Mouse (Mus musculus) forebrain, postnatal 0 days (tissue): ENCODE results near the gene Hoxa5. TPM values are rescaled to one million over a fixed set of nuclear protein-coding genes. Genes with fewer than 3 reads are reported as not detected.

Experiments
- ATAC-seq: fragments of 200-750 bp; cut with Nextera tagmentation; 2 replicates; pipeline ENCODE4 v1.8.0; 2017; ENCODE audit warnings: mild to moderate bottlenecking, moderate library complexity
- DNase-seq: peaks from one replicate; pipeline ENCODE4 v3.0.0-alpha.2; 2015
- H3K27ac ChIP-seq: fragments of 300-500 bp; sonication (generic); 2 replicates; pipeline ENCODE4 v1.5.1; 2014; ENCODE audit warnings: low read depth, mild to moderate bottlenecking, antibody characterized with exemption, low read length, moderate library complexity, mixed read lengths
- H3K27me3 ChIP-seq: fragments of 300-500 bp; sonication (generic); 2 replicates; pipeline ENCODE4 v1.6.1; 2014; ENCODE audit warnings: mild to moderate bottlenecking, low read length, mixed read lengths; ENCODE audit not compliant: insufficient read depth
- H3K36me3 ChIP-seq: fragments of 300-500 bp; sonication (generic); 2 replicates; pipeline ENCODE4 v1.6.1; 2014; ENCODE audit warnings: mild to moderate bottlenecking, moderate library complexity; ENCODE audit not compliant: insufficient read depth
- H3K4me1 ChIP-seq: fragments of 300-500 bp; sonication (generic); 2 replicates; pipeline ENCODE4 v1.6.1; 2014; ENCODE audit warnings: antibody characterized with exemption; ENCODE audit not compliant: insufficient read depth
- H3K4me2 ChIP-seq: fragments of 300-500 bp; sonication (generic); 2 replicates; pipeline ENCODE4 v1.6.1; 2014; ENCODE audit warnings: low read depth, mild to moderate bottlenecking, moderate library complexity
- H3K4me3 ChIP-seq: fragments of 300-500 bp; sonication (generic); 2 replicates; pipeline ENCODE4 v1.5.1; 2014; ENCODE audit warnings: low read depth, low read length, mixed read lengths
- H3K9ac ChIP-seq: fragments of 300-500 bp; sonication (generic); 2 replicates; pipeline ENCODE4 v1.6.1; 2014; ENCODE audit warnings: mild to moderate bottlenecking
- H3K9me3 ChIP-seq: fragments of 300-500 bp; sonication (generic); 2 replicates; pipeline ENCODE4 v1.6.1; 2016; ENCODE audit warnings: low read length
- CTCF ChIP-seq: sonication (generic); IDR thresholded peaks from 2 replicates; pipeline ENCODE4 v1.5.1; 2016; ENCODE audit warnings: antibody characterized with exemption, control low read depth, low read depth
- WGBS: fragments of 180-500 bp; shearing (Covaris S2); extraction: QIAGEN DNeasy Blood & Tissue Kit; methylation state at CpG from one replicate; pipeline ENCODE4 v1.1.7; 2014; 5-methylcytosine and 5-hydroxymethylcytosine counted together
- polyA plus RNA-seq: library from polyadenylated mRNA; unstranded; fragments of >200 nt; fragmentation: Nextera tagmentation; extraction: Ambion mirVana; gene quantifications from 2 replicates; pipeline ENCODE4 v1.2.1, GENCODE M21; 2015
- total RNA-seq: library from RNA; depleted of rRNA; stranded (reverse); fragments of >200 nt; gene quantifications from 2 replicates; pipeline ENCODE4 v1.2.3, GENCODE M21; 2014

Gene Hoxa5
- total and polyA plus RNA-seq, 2 experiments from 2014 or later: not detected

DNA sequence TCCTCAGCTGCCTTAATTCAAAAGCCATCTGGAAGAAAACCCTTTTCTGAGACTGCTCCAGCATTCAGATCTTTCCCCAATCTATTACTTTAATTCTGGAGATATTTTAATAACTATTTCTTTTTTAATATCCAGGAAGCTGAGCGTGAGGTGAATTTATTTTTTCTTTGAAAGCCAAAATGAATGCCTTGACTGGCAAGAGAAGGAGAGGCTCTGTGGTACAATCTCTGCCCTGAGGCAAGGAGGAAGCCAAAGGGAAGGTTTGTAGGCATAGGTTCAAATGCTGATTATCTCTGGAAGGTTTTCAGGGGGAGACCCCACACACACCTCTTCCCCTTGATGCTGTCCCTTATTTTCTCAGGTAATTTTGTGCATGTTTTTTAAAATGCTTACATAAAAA lies 37.2 kb downstream of the Hoxa5 start:
- no peak overlapping the region for H3K27ac ChIP-seq

DNA sequence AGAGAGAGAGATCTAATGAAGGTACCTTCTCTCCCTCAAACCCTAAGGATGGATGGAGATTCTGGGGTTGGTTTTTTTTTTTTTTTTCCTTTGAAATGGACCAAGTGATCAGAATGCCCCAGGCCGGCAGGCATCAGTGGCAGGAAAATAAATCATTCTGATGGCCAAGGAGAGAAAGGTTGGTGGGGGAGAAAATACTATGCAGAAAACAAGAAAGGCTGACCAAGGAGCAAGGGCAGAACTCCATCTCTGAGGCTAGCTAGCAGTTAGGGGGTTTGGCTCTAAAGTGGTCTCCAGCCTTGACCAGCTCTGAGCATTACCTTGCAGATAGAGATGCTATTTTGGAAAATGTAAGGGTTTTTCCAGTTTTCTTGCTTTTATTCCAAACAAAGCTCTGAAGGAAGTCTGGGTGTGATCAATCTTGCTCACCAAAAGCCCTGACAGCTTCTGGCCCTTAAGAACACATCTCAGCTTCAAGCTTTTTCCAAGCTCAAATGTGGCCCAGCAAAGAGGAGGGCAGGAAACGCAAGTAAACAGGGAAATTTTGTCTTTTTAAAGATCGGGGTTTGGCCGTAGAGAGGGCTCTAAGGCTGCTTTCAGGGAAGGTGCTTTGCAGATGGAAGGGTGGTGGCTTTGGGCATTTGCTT lies 37.8 kb downstream of the Hoxa5 start:
- Histone ChIP-seq H3K4me1 (no peaks in the 10 kb centered on the region), H3K27me3 (peaks cover 91% of the 10 kb centered on the region), H3K9me3 (no peaks in the 10 kb centered on the region), H3K36me3 (no peaks in the 10 kb centered on the region), H3K27ac (no peak overlapping the region), H3K9ac (no peak overlapping the region), H3K4me3 (no peak overlapping the region), H3K4me2 (no peak overlapping the region)
- WGBS: 2% methylated on average over 4 of the region's 4 CpGs
- ATAC-seq (no peak), DNase-seq (peak; percentile 15)
- TF ChIP-seq CTCF: no peak

More for the DNA sequence above, 37.2 kb downstream of the Hoxa5 start:
- no peak for TF ChIP-seq CTCF
- Histone ChIP-seq H3K9me3 (no peaks in the 10 kb centered on the region), H3K9ac (no peak overlapping the region), H3K4me1 (no peaks in the 10 kb centered on the region), H3K4me2 (no peak overlapping the region), H3K36me3 (no peaks in the 10 kb centered on the region), H3K4me3 (no peak overlapping the region), H3K27me3 (peaks cover 91% of the 10 kb centered on the region)
- DNase-seq: peak; percentile 5
- 12% methylated on average over 1 of the region's 1 CpGs for WGBS
- ATAC-seq: no peak

DNA sequence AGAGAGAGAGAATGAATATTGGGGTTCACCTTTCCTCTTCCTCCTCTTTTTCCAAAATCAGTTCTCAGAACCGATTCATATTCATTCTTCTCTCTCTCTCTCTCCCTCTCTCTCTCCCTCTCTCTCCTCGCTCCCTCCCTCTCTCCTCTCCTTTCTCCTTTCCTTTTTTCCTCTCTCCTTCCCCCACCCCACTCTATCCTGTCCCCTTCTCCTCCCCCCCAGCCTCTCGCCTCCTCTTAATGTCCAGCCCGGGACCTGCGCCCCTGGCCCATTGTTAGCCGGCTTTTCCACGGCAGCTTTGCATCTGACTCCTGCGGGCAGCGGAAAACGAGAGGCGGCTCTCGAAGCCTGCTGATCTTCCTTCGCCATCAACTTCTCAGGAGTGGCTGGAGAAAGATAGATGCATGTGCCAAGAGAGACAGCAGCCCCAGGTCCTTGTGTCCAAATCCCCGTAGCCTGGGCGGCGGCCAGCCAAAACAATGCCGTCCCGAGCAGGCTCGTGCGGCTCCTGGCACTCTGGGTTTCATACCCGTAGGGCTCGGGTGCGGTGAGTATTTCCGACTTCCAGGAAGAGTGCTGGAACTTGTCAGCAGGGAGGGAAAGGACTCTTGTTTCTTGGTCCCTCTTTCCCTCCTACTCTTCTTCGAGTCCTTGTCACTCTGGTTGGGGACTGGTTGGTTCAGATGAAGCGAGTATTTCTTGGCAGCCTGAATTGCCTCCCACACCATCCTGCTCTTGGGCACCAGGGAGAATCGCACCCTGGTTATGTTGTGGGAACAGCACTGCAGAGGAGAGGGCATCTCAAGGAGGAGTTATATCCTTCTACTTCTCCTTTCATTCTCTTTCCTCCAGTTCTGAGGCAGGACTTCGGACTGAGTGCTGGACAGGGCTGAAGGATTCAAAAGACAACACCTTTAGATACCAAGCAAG lies 38.7 kb downstream of the Hoxa5 start:
- peaks cover 89% of the 10 kb centered on the region for H3K27me3 ChIP-seq
- H3K4me1 ChIP-seq: no peaks in the 10 kb centered on the region
- no peaks in the 10 kb centered on the region for H3K9me3 ChIP-seq
- 1% methylated on average over 28 of the region's 28 CpGs for WGBS
- TF ChIP-seq CTCF: no peak
- H3K9ac ChIP-seq: no peak overlapping the region
- peak; percentile 1 for DNase-seq
- ATAC-seq: no peak
- no peak overlapping the region for H3K27ac ChIP-seq
- no peaks in the 10 kb centered on the region for H3K36me3 ChIP-seq
- H3K4me2 ChIP-seq: no peak overlapping the region
- H3K4me3 ChIP-seq: no peak overlapping the region

DNA sequence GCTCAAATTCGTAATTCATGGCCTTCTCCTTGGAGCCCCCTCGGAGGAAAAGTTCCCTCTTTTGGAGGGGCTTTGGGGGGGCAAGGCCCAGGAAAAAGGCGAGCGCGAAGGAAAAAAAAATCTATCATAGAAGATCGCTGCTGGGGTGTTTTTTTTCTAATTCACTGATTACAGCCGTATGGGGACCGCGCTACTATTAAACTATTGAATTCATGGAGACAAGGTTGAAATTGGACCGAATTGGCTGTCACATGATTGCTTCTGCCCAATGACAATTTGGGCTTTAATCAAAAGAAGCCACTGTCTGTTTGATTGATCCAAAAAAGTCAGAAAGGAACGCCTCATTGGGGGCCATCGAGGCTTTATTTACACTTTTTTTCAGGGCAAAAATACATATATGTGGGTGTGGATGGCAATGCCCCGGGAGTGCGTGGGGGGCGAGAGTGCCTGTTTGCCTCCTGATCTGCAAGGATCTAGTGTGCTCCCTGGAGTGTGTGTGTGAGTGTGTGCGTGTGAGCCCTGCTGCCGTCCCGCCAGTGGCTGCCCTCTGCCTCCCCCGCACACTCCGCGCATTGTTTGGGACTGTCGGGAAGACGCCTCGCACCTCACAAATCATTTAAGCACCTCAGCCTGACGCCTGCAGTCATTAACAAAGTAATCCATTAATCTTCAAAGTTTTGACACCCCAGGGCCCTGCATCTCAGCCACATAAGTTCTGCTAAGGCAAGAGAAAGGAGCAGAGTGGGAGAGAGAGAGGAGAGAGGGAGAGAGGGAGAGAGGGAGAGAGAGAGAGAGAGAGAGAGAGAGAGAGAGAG lies 39.6 kb downstream of the Hoxa5 start, which contains the start of gene Hoxa2:
Gene Hoxa2, minus strand, starts transcription at position 206 of the 815 bp plus-strand sequence.
- Histone ChIP-seq H3K27me3 (peaks cover 88% of the 10 kb centered on the region), H3K4me3 (no peak within 1 kb of the TSS), H3K4me2 (no peak within 1 kb of the TSS), H3K9ac (no peak within 1 kb of the TSS), H3K4me1 (no peaks in the 10 kb centered on the region), H3K36me3 (no peaks in the 10 kb centered on the region), H3K27ac (no peak within 1 kb of the TSS), H3K9me3 (no peaks in the 10 kb centered on the region)
- ATAC-seq: no peak
- DNase-seq: peak; percentile 18
- under 1% methylated on average over 25 of the region's 25 CpGs for WGBS
- no peak for TF ChIP-seq CTCF

DNA sequence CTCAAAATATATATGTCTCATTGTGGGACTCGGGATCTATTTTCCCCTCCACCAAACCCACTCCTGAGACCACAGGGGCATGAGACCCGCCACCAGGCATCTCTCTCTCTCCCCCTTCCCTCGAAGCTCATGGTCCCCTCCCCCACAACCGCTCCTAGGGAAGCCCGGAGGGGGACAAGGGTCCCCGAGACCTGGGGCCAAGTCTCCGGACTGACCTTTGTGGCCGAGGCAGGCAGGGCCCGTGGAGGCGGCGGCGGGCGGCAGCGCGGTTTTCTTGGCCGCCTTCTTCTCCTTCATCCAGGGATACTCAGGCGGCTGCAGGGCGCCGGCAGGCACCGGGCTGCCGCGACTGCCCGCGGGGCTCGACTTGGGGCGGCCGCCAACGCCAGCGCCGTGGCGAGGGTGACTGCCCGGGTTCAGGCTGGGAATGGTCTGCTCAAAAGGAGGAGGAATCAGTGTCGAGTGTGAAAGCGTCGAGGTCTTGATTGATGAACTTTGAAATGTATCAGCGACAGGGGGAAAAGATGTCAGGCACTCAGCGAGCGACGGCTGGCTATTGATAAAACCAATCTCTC lies 40.2 kb downstream of the Hoxa5 start:
- no peak for ATAC-seq
- no peak overlapping the region for H3K27ac ChIP-seq

DNA sequence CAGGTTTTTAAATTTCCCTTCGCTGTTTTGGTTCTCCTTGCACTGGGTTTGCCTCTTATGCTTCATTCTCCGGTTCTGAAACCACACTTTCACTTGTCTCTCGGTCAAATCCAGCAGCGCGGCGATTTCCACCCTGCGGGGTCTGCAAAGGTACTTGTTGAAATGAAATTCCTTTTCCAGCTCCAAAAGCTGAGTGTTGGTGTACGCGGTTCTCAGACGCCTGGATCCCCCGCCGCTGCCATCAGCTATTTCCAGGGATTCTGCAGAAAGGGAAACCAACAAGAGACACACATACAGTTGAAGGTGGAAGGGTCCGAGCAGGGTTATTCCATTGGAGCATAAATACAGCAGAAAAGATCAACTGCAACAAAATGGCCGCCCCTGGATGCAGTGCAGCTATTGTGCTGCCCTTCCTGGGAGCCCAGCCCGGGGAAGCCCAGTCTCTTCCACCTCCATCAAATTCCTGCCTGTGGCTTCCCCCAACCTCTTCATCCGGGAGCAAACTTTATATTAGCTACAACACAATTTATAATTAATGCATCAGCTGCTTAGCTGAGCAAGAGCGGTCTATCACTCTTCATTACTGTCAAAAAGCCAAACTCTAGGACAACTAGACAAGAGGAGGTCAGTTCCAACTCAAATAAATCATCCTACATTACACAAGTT lies 40.9 kb downstream of the Hoxa5 start:
- Histone ChIP-seq H3K9ac (no peak overlapping the region), H3K4me1 (no peaks in the 10 kb centered on the region; the same call in 1 of the 2 replicates), H3K27me3 (peaks cover 91% of the 10 kb centered on the region), H3K36me3 (no peaks in the 10 kb centered on the region), H3K4me2 (no peak overlapping the region), H3K27ac (no peak overlapping the region), H3K9me3 (no peaks in the 10 kb centered on the region), H3K4me3 (no peak overlapping the region)
- no peak for TF ChIP-seq CTCF
- DNase-seq: peak; percentile 19
- no peak for ATAC-seq
- 2% methylated on average over 17 of the region's 17 CpGs for WGBS

More for the DNA sequence above, 40.2 kb downstream of the Hoxa5 start:
- H3K4me3 ChIP-seq: no peak overlapping the region
- no peak overlapping the region for H3K9ac ChIP-seq
- no peak for TF ChIP-seq CTCF
- H3K36me3 ChIP-seq: no peaks in the 10 kb centered on the region
- no peaks in the 10 kb centered on the region for H3K4me1 ChIP-seq
- H3K27me3 ChIP-seq: peaks cover 90% of the 10 kb centered on the region
- no peaks in the 10 kb centered on the region for H3K9me3 ChIP-seq
- WGBS: 5% methylated on average over 37 of the region's 39 CpGs
- DNase-seq: no peak
- no peak overlapping the region for H3K4me2 ChIP-seq
